Mouse (Mus musculus): ENCODE data around the gene Spsb3. TPM values are rescaled to one million over a fixed set of nuclear protein-coding genes. Genes with fewer than 3 reads are reported as not detected.

Gene Spsb3
- polyA plus RNA-seq, 1 experiment from 2014 or later: 75.0 TPM

- Histone ChIP-seq H3K4me1 (replicated peaks; ENCODE audit: control insufficient read depth, insufficient read depth, low read length) (no peaks in the 10 kb centered on the region), H3K27me3 (ENCODE audit: control insufficient read depth, insufficient read depth, low read length) (no peaks in the 10 kb centered on the region), H3K4me3 (replicated peaks; ENCODE audit: low read length) (no peak within 1 kb of the TSS), H3K9me3 (ENCODE audit: control insufficient read depth, low read length) (no peaks in the 10 kb centered on the region), H3K27ac (no peak within 1 kb of the TSS), H3K4me2 (replicated peaks) (no peak within 1 kb of the TSS), H3K9ac (no peak within 1 kb of the TSS), H3K36me3 (replicated peaks; ENCODE audit: control insufficient read depth, insufficient read depth) (peaks cover 43% of the 10 kb centered on the region)
- no peak for ATAC-seq (ENCODE audit: low FRiP score)
- WGBS: 90% methylated on average over 8 of the region's 8 CpGs
- DNase-seq (ENCODE audit: low spot score): no peak
These were observed 20.7 kb upstream of the Spsb3 start, which contains the start of gene Igfals for GRCm38 (mm10) chr17:24865776-24866175. Gene Igfals, plus strand, starts transcription at chr17:24865997.

- Histone ChIP-seq H3K4me1 (replicated peaks; ENCODE audit: control insufficient read depth, insufficient read depth, low read length) (no peaks in the 10 kb centered on the region), H3K9ac (no peak overlapping the region), H3K36me3 (replicated peaks; ENCODE audit: control insufficient read depth, insufficient read depth) (peaks cover 22% of the 10 kb centered on the region), H3K4me2 (replicated peaks) (no peak overlapping the region), H3K9me3 (ENCODE audit: control insufficient read depth, low read length) (no peaks in the 10 kb centered on the region), H3K4me3 (replicated peaks; ENCODE audit: low read length) (no peak overlapping the region), H3K27me3 (ENCODE audit: control insufficient read depth, insufficient read depth, low read length) (no peaks in the 10 kb centered on the region), H3K27ac (no peak overlapping the region)
- no peak for ATAC-seq (ENCODE audit: low FRiP score)
- 91% methylated on average over 10 of the region's 10 CpGs for WGBS
- no peak for DNase-seq (ENCODE audit: low spot score)
These were observed 18.5 kb upstream of the Spsb3 start for GRCm38 (mm10) chr17:24867914-24868313.

GRCm38 (mm10) chr17:24873695-24874404, 12.6 kb upstream of the Spsb3 start:
- H3K27me3 ChIP-seq (ENCODE audit: control insufficient read depth, insufficient read depth, low read length): no peaks in the 10 kb centered on the region
- ATAC-seq (ENCODE audit: low FRiP score) (no peak), DNase-seq (ENCODE audit: low spot score) (no peak)
- 50% methylated on average over 4 of the region's 4 CpGs for WGBS
- no peak overlapping the region for H3K4me2 ChIP-seq (replicated peaks)
- H3K4me1 ChIP-seq (replicated peaks; ENCODE audit: control insufficient read depth, insufficient read depth, low read length): no peaks in the 10 kb centered on the region
- H3K9me3 ChIP-seq (ENCODE audit: control insufficient read depth, low read length): no peaks in the 10 kb centered on the region
- no peaks in the 10 kb centered on the region for H3K36me3 ChIP-seq (replicated peaks; ENCODE audit: control insufficient read depth, insufficient read depth)
- no peak overlapping the region for H3K27ac ChIP-seq
- H3K4me3 ChIP-seq (replicated peaks; ENCODE audit: low read length): no peak overlapping the region
- H3K9ac ChIP-seq: no peak overlapping the region

- DNase-seq (ENCODE audit: low spot score): no peak
- WGBS: 55% methylated on average over 1 of the region's 1 CpGs
- no peak overlapping the region for H3K27ac ChIP-seq
- no peak overlapping the region for H3K4me3 ChIP-seq (replicated peaks; ENCODE audit: low read length)
- no peak for ATAC-seq (ENCODE audit: low FRiP score)
- no peaks in the 10 kb centered on the region for H3K36me3 ChIP-seq (replicated peaks; ENCODE audit: control insufficient read depth, insufficient read depth)
- no peak overlapping the region for H3K9ac ChIP-seq
- no peaks in the 10 kb centered on the region for H3K9me3 ChIP-seq (ENCODE audit: control insufficient read depth, low read length)
- no peaks in the 10 kb centered on the region for H3K27me3 ChIP-seq (ENCODE audit: control insufficient read depth, insufficient read depth, low read length)
- H3K4me2 ChIP-seq (replicated peaks): no peak overlapping the region
- H3K4me1 ChIP-seq (replicated peaks; ENCODE audit: control insufficient read depth, insufficient read depth, low read length): no peaks in the 10 kb centered on the region
These were observed 12.1 kb upstream of the Spsb3 start for GRCm38 (mm10) chr17:24874405-24874745.

- ATAC-seq (ENCODE audit: low FRiP score): no peak
- 88% methylated on average over 8 of the region's 8 CpGs for WGBS
- no peak overlapping the region for H3K9ac ChIP-seq
- H3K4me2 ChIP-seq (replicated peaks): no peak overlapping the region
- no peaks in the 10 kb centered on the region for H3K27me3 ChIP-seq (ENCODE audit: control insufficient read depth, insufficient read depth, low read length)
- DNase-seq (ENCODE audit: low spot score): no peak
- H3K4me1 ChIP-seq (replicated peaks; ENCODE audit: control insufficient read depth, insufficient read depth, low read length): no peaks in the 10 kb centered on the region
- no peak overlapping the region for H3K4me3 ChIP-seq (replicated peaks; ENCODE audit: low read length)
- no peak overlapping the region for H3K27ac ChIP-seq
- no peaks in the 10 kb centered on the region for H3K36me3 ChIP-seq (replicated peaks; ENCODE audit: control insufficient read depth, insufficient read depth)
- no peaks in the 10 kb centered on the region for H3K9me3 ChIP-seq (ENCODE audit: control insufficient read depth, low read length)
These were observed 11.5 kb upstream of the Spsb3 start for GRCm38 (mm10) chr17:24874989-24875388.

- no peak overlapping the region for H3K27ac ChIP-seq
- no peak overlapping the region for H3K4me3 ChIP-seq (replicated peaks; ENCODE audit: low read length)
- 67% methylated on average over 10 of the region's 10 CpGs for WGBS
- DNase-seq (ENCODE audit: low spot score): no peak
- no peak overlapping the region for H3K9ac ChIP-seq
- no peak overlapping the region for H3K4me2 ChIP-seq (replicated peaks)
- ATAC-seq (ENCODE audit: low FRiP score): no peak
- no peaks in the 10 kb centered on the region for H3K27me3 ChIP-seq (ENCODE audit: control insufficient read depth, insufficient read depth, low read length)
- peaks cover under 1% of the 10 kb centered on the region for H3K36me3 ChIP-seq (replicated peaks; ENCODE audit: control insufficient read depth, insufficient read depth)
- H3K4me1 ChIP-seq (replicated peaks; ENCODE audit: control insufficient read depth, insufficient read depth, low read length): no peaks in the 10 kb centered on the region
- no peaks in the 10 kb centered on the region for H3K9me3 ChIP-seq (ENCODE audit: control insufficient read depth, low read length)
These were observed 8.9 kb upstream of the Spsb3 start for GRCm38 (mm10) chr17:24877336-24878116.

- Histone ChIP-seq H3K4me2 (replicated peaks) (no peak overlapping the region), H3K4me3 (replicated peaks; ENCODE audit: low read length) (no peak overlapping the region), H3K27me3 (ENCODE audit: control insufficient read depth, insufficient read depth, low read length) (no peaks in the 10 kb centered on the region), H3K9me3 (ENCODE audit: control insufficient read depth, low read length) (no peaks in the 10 kb centered on the region), H3K27ac (no peak overlapping the region), H3K36me3 (replicated peaks; ENCODE audit: control insufficient read depth, insufficient read depth) (peaks cover 6% of the 10 kb centered on the region), H3K4me1 (replicated peaks; ENCODE audit: control insufficient read depth, insufficient read depth, low read length) (no peaks in the 10 kb centered on the region), H3K9ac (no peak overlapping the region)
- ATAC-seq (ENCODE audit: low FRiP score) (no peak), DNase-seq (ENCODE audit: low spot score) (no peak)
- 44% methylated on average over 5 of the region's 5 CpGs for WGBS
These were observed 8.4 kb upstream of the Spsb3 start for GRCm38 (mm10) chr17:24878117-24878397.

GRCm38 (mm10) chr17:24878531-24878930, 7.9 kb upstream of the Spsb3 start:
- no peaks in the 10 kb centered on the region for H3K27me3 ChIP-seq (ENCODE audit: control insufficient read depth, insufficient read depth, low read length)
- H3K4me1 ChIP-seq (replicated peaks; ENCODE audit: control insufficient read depth, insufficient read depth, low read length): no peaks in the 10 kb centered on the region
- peaks cover 10% of the 10 kb centered on the region for H3K36me3 ChIP-seq (replicated peaks; ENCODE audit: control insufficient read depth, insufficient read depth)
- no peak overlapping the region for H3K9ac ChIP-seq
- no peak overlapping the region for H3K27ac ChIP-seq
- H3K4me2 ChIP-seq (replicated peaks): no peak overlapping the region
- ATAC-seq (ENCODE audit: low FRiP score) (no peak), DNase-seq (ENCODE audit: low spot score) (no peak)
- H3K4me3 ChIP-seq (replicated peaks; ENCODE audit: low read length): no peak overlapping the region
- 80% methylated on average over 8 of the region's 8 CpGs for WGBS
- H3K9me3 ChIP-seq (ENCODE audit: control insufficient read depth, low read length): no peaks in the 10 kb centered on the region

GRCm38 (mm10) chr17:24881738-24882440, 4.6 kb upstream of the Spsb3 start:
- Histone ChIP-seq H3K9ac (no peak overlapping the region), H3K27me3 (ENCODE audit: control insufficient read depth, insufficient read depth, low read length) (no peaks in the 10 kb centered on the region), H3K4me2 (replicated peaks) (no peak overlapping the region), H3K27ac (no peak overlapping the region), H3K4me1 (replicated peaks; ENCODE audit: control insufficient read depth, insufficient read depth, low read length) (peaks cover 7% of the 10 kb centered on the region), H3K36me3 (replicated peaks; ENCODE audit: control insufficient read depth, insufficient read depth) (peaks cover 21% of the 10 kb centered on the region), H3K9me3 (ENCODE audit: control insufficient read depth, low read length) (no peaks in the 10 kb centered on the region), H3K4me3 (replicated peaks; ENCODE audit: low read length) (no peak overlapping the region)
- no peak for DNase-seq (ENCODE audit: low spot score)
- 54% methylated on average over 7 of the region's 7 CpGs for WGBS
- no peak for ATAC-seq (ENCODE audit: low FRiP score)

Measured in hindbrain, embryonic 14.5 days (tissue).